Mouse (Mus musculus) liver, embryonic 13.5 days (tissue): ENCODE data around the gene Pmvk. TPM values are rescaled to one million over a fixed set of nuclear protein-coding genes. Genes with fewer than 3 reads are reported as not detected.
A peak's percentile ranks its signal among the peaks of the same experiment; 100 is the strongest.

Experiments used
- ATAC-seq: fragments of 200-750 bp; cut with Nextera tagmentation; 2 replicates; pipeline ENCODE4 v1.8.0; 2017; ENCODE audit warnings: low read depth, mild to moderate bottlenecking, moderate number of reproducible peaks, moderate library complexity
- DNase-seq: peaks from one replicate; pipeline ENCODE4 v3.0.0; 2022
- H3K27ac ChIP-seq: fragments of 300-500 bp; sonication (generic); 2 replicates; pipeline ENCODE4 v1.5.1; 2015; ENCODE audit warnings: moderate library complexity, mild to moderate bottlenecking, inconsistent platforms
- H3K27me3 ChIP-seq: fragments of 300-500 bp; sonication (generic); 2 replicates; pipeline ENCODE4 v1.6.1; 2015; ENCODE audit warnings: mild to moderate bottlenecking, inconsistent platforms
- H3K36me3 ChIP-seq: fragments of 300-500 bp; sonication (generic); 2 replicates; pipeline ENCODE4 v1.6.1; 2015; ENCODE audit warnings: mild to moderate bottlenecking, inconsistent platforms
- H3K4me1 ChIP-seq: fragments of 300-500 bp; sonication (generic); replicated peaks from 2 replicates; pipeline ENCODE4 v1.6.1; 2015; ENCODE audit warnings: inconsistent platforms
- H3K4me2 ChIP-seq: fragments of 300-500 bp; sonication (generic); 2 replicates; pipeline ENCODE4 v1.6.1; 2015; ENCODE audit warnings: inconsistent platforms, mild to moderate bottlenecking, moderate library complexity
- H3K4me3 ChIP-seq: fragments of 300-500 bp; sonication (generic); replicated peaks from 2 replicates; pipeline ENCODE4 v1.5.1; 2015; ENCODE audit warnings: mild to moderate bottlenecking, inconsistent platforms
- H3K9ac ChIP-seq: fragments of 300-500 bp; sonication (generic); 2 replicates; pipeline ENCODE4 v1.6.1; 2015; ENCODE audit warnings: mild to moderate bottlenecking, inconsistent platforms
- H3K9me3 ChIP-seq: fragments of 300-500 bp; sonication (generic); replicated peaks from 2 replicates; pipeline ENCODE4 v1.6.1; 2016; ENCODE audit warnings: inconsistent platforms
- WGBS: fragments of 180-500 bp; shearing (Covaris S2); methylation state at CpG from one replicate; pipeline ENCODE4 v1.1.7; 2015; ENCODE audit not compliant: insufficient replicate concordance; 5-methylcytosine and 5-hydroxymethylcytosine counted together
- polyA plus RNA-seq: library from polyadenylated mRNA; unstranded; fragments of >200 nt; fragmentation: Nextera tagmentation; extraction: Ambion mirVana; gene quantifications from 2 replicates; pipeline ENCODE4 v1.2.1, GENCODE M21; 2015

The Pmvk gene
- polyA plus RNA-seq, 1 experiment from 2014 or later = 39.5 TPM

GRCm38 (mm10) chr3:89418861-89419250 lies 35.5 kb upstream of the Pmvk start:
- peak overlapping the region; percentile 97 for H3K4me2 ChIP-seq
- H3K9me3 ChIP-seq = 0 out of 2 replicates have a peak, but pooled peaks cover 2% of the 10 kb centered on the region
- DNase-seq (peak; percentile 53), ATAC-seq (no peak)
- under 1% methylated on average over 16 of the region's 16 CpGs for WGBS
- peak overlapping the region; percentile 76 for H3K4me3 ChIP-seq
- peaks cover 46% of the 10 kb centered on the region for H3K36me3 ChIP-seq
- peak overlapping the region; percentile 89 for H3K9ac ChIP-seq
- H3K27me3 ChIP-seq = no peaks in the 10 kb centered on the region
- H3K4me1 ChIP-seq = peaks cover 66% of the 10 kb centered on the region
- peak overlapping the region; percentile 98 for H3K27ac ChIP-seq

GRCm38 (mm10) chr3:89419571-89419970 lies 34.8 kb upstream of the Pmvk start:
- H3K4me2 ChIP-seq = peak overlapping the region; percentile 97
- peak overlapping the region; percentile 89 for H3K9ac ChIP-seq
- WGBS = 6% methylated on average over 9 of the region's 9 CpGs
- peak overlapping the region; percentile 76 for H3K4me3 ChIP-seq
- H3K27ac ChIP-seq = peak overlapping the region; percentile 98
- peaks cover 73% of the 10 kb centered on the region for H3K4me1 ChIP-seq
- peaks cover 46% of the 10 kb centered on the region for H3K36me3 ChIP-seq
- ATAC-seq = no peak
- H3K9me3 ChIP-seq = 0 out of 2 replicates have a peak, but pooled peaks cover 2% of the 10 kb centered on the region
- H3K27me3 ChIP-seq = no peaks in the 10 kb centered on the region
- DNase-seq = no peak

GRCm38 (mm10) chr3:89419981-89420380 lies 34.4 kb upstream of the Pmvk start:
- Histone ChIP-seq H3K4me2 (peak overlapping the region; percentile 97), H3K4me3 (peak overlapping the region; percentile 76), H3K9me3 (no peaks in the 10 kb centered on the region), H3K36me3 (peaks cover 46% of the 10 kb centered on the region), H3K27ac (peak overlapping the region; percentile 98), H3K9ac (peak overlapping the region; percentile 89), H3K27me3 (no peaks in the 10 kb centered on the region), H3K4me1 (peaks cover 77% of the 10 kb centered on the region)
- DNase-seq (no peak), ATAC-seq (no peak)
- 25% methylated on average over 3 of the region's 3 CpGs for WGBS

- ATAC-seq = no peak
- Histone ChIP-seq H3K9ac (peak overlapping the region; percentile 71), H3K27me3 (no peaks in the 10 kb centered on the region), H3K27ac (peak overlapping the region; percentile 98), H3K36me3 (peaks cover 46% of the 10 kb centered on the region), H3K9me3 (no peaks in the 10 kb centered on the region), H3K4me2 (peak overlapping the region; percentile 97), H3K4me1 (peaks cover 82% of the 10 kb centered on the region), H3K4me3 (peak overlapping the region; percentile 76)
- 40% methylated on average over 2 of the region's 2 CpGs for WGBS
- no peak for DNase-seq
Measured at GRCm38 (mm10) chr3:89420421-89420820, 33.9 kb upstream of the Pmvk start.

GRCm38 (mm10) chr3:89421002-89421774 lies 33.2 kb upstream of the Pmvk start:
- H3K27me3 ChIP-seq = no peaks in the 10 kb centered on the region
- ATAC-seq (peak; percentile 82), DNase-seq (peak; percentile 86)
- H3K27ac ChIP-seq = peak overlapping the region; percentile 98
- peaks cover 46% of the 10 kb centered on the region for H3K36me3 ChIP-seq
- H3K9me3 ChIP-seq = no peaks in the 10 kb centered on the region
- H3K4me2 ChIP-seq = peak overlapping the region; percentile 97
- H3K9ac ChIP-seq = peak overlapping the region; percentile 87
- H3K4me1 ChIP-seq = peaks cover 85% of the 10 kb centered on the region
- WGBS = 6% methylated on average over 11 of the region's 11 CpGs
- peak overlapping the region; percentile 76 for H3K4me3 ChIP-seq

GRCm38 (mm10) chr3:89421810-89422473 lies 32.4 kb upstream of the Pmvk start:
- 29% methylated on average over 22 of the region's 22 CpGs for WGBS
- Histone ChIP-seq H3K27me3 (no peaks in the 10 kb centered on the region), H3K27ac (peak overlapping the region; percentile 98), H3K9ac (peak overlapping the region; percentile 87), H3K36me3 (peaks cover 47% of the 10 kb centered on the region), H3K4me1 (peaks cover 85% of the 10 kb centered on the region), H3K4me2 (peak overlapping the region; percentile 97), H3K4me3 (peak overlapping the region; percentile 76), H3K9me3 (no peaks in the 10 kb centered on the region)
- DNase-seq (no peak), ATAC-seq (no peak)

GRCm38 (mm10) chr3:89422556-89423205 lies 31.7 kb upstream of the Pmvk start:
- peak overlapping the region; percentile 87 for H3K9ac ChIP-seq
- peak overlapping the region; percentile 98 for H3K27ac ChIP-seq
- DNase-seq (no peak), ATAC-seq (no peak)
- H3K4me2 ChIP-seq = peak overlapping the region; percentile 97
- H3K36me3 ChIP-seq = peaks cover 54% of the 10 kb centered on the region
- WGBS = 43% methylated on average over 6 of the region's 6 CpGs
- H3K4me1 ChIP-seq = peaks cover 86% of the 10 kb centered on the region
- no peaks in the 10 kb centered on the region for H3K27me3 ChIP-seq
- peak overlapping the region; percentile 76 for H3K4me3 ChIP-seq
- H3K9me3 ChIP-seq = no peaks in the 10 kb centered on the region

GRCm38 (mm10) chr3:89424416-89425140 lies 29.8 kb upstream of the Pmvk start:
- no peaks in the 10 kb centered on the region for H3K9me3 ChIP-seq
- ATAC-seq (peak; percentile 52), DNase-seq (peak; percentile 42)
- peaks cover 85% of the 10 kb centered on the region for H3K4me1 ChIP-seq
- H3K9ac ChIP-seq = peak overlapping the region; percentile 87
- H3K36me3 ChIP-seq = peaks cover 64% of the 10 kb centered on the region
- peak overlapping the region; percentile 98 for H3K27ac ChIP-seq
- H3K4me2 ChIP-seq = peak overlapping the region; percentile 97
- no peaks in the 10 kb centered on the region for H3K27me3 ChIP-seq
- H3K4me3 ChIP-seq = peak overlapping the region; percentile 76
- WGBS = 45% methylated on average over 5 of the region's 5 CpGs

- H3K4me2 ChIP-seq = peak overlapping the region; percentile 97
- no peaks in the 10 kb centered on the region for H3K27me3 ChIP-seq
- H3K4me3 ChIP-seq = peak overlapping the region; percentile 76
- no peaks in the 10 kb centered on the region for H3K9me3 ChIP-seq
- peak overlapping the region; percentile 98 for H3K27ac ChIP-seq
- 63% methylated on average over 5 of the region's 5 CpGs for WGBS
- no peak for DNase-seq
- H3K36me3 ChIP-seq = peaks cover 64% of the 10 kb centered on the region
- ATAC-seq = no peak
- H3K4me1 ChIP-seq = peaks cover 85% of the 10 kb centered on the region
- peak overlapping the region; percentile 87 for H3K9ac ChIP-seq
Measured at GRCm38 (mm10) chr3:89425141-89425525, 29.2 kb upstream of the Pmvk start.

- no peaks in the 10 kb centered on the region for H3K27me3 ChIP-seq
- ATAC-seq = peak; percentile 11
- H3K9me3 ChIP-seq = no peaks in the 10 kb centered on the region
- peak overlapping the region; percentile 98 for H3K27ac ChIP-seq
- peak; percentile 72 for DNase-seq
- H3K4me3 ChIP-seq = peak overlapping the region; percentile 76
- peaks cover 64% of the 10 kb centered on the region for H3K36me3 ChIP-seq
- H3K9ac ChIP-seq = peak overlapping the region; percentile 87
- H3K4me1 ChIP-seq = peaks cover 82% of the 10 kb centered on the region
- peak overlapping the region; percentile 97 for H3K4me2 ChIP-seq
- 25% methylated on average over 4 of the region's 4 CpGs for WGBS
Measured at GRCm38 (mm10) chr3:89425876-89426275, 28.5 kb upstream of the Pmvk start.
